Mouse (Mus musculus): Measurements from ENCODE around the gene Egfl6.

GRCm38 (mm10) chrX:166531671-166532070 lies 53.8 kb downstream of the Egfl6 start:
- TF ChIP-seq ZC3H11A (IDR thresholded peaks at IDR 0.05; ENCODE audit: borderline replicate concordance, low read depth, low read length) (no peak), ZNF384 (IDR thresholded peaks at IDR 0.05; ENCODE audit: low read depth, low read length) (0 out of 2 replicates have a peak, but pooled peaks have one; percentile 35), MAFK (IDR thresholded peaks at IDR 0.05; ENCODE audit: insufficient read depth, low read depth, low read length) (0 out of 2 replicates have a peak, but pooled peaks have one; percentile 4), CHD2 (IDR thresholded peaks at IDR 0.05; ENCODE audit: low read depth, low read length) (no peak)

Measured in ES-E14 (cell line).